Mouse (Mus musculus): ENCODE data around the gene Gm20388.

Gene Gm20388

DNA sequence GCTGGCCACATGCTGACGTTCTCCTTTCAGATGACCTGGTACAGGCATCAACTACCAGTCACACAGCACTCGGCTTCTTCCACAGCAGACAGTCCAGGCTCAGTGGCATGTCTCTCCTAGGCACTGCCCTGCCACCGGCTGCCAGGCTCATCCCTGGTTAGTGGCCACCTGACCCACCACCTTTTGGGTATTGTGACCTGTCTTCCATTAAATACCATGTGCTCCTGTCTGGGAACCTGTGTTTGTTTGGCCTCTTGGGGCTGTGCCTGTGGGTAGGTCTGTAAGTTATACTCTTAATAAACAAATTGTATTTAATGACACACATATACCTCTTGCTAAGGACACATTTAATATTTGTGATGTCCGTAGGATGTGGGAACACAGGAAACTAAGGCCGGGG, 460.5 kb downstream of the Gm20388 start:
- DNase-seq (ENCODE audit: low spot score) = no peak

- no peak for DNase-seq (ENCODE audit: low spot score)
These were observed 461.2 kb downstream of the Gm20388 start for GRCm38 (mm10) chr8:120371725-120372457.

- no peak for DNase-seq (ENCODE audit: low spot score)
These were observed 462.0 kb downstream of the Gm20388 start for GRCm38 (mm10) chr8:120372684-120373083.

DNA sequence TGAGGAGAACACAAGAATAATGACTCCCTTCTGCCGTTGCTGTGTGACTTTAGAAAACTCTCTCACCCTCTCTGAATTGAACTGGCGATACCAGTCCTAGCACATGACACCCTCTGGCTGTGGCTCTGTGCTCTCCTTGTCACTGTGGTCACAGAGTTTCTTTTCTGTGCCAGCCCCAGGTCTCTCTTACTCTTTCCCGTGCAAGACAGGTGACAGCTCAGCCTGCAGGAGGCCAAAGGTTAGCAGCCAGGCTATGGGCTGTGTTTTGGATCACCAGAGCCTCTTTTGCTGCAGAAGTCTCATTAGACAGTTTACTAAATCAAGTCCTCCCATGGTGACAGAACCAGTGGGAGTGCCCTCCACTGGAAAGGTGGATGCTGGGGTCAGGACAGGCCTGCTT, 463.0 kb downstream of the Gm20388 start:
- DNase-seq (ENCODE audit: low spot score) = no peak

DNA sequence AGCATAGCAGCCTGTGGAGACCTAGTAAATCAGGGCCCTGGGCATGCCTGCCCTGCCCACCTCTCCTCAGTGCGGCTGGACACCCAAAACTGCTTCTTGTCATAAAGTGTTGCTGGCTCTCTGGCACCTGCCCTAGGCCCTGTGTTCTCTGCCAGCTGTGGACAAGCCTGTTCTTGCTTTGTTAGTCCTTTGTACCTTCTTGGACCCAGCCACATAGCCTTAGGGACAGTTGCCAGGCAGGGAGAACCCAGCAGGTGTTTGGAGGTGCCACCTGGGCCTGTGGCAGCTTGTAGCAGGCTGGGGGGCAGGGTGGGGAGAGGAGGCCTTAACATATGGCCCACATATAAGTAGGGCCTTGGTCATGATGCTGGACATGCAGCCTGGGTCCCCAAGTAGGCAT, 463.4 kb downstream of the Gm20388 start:
- peak; percentile 52 for DNase-seq (ENCODE audit: low spot score)

DNA sequence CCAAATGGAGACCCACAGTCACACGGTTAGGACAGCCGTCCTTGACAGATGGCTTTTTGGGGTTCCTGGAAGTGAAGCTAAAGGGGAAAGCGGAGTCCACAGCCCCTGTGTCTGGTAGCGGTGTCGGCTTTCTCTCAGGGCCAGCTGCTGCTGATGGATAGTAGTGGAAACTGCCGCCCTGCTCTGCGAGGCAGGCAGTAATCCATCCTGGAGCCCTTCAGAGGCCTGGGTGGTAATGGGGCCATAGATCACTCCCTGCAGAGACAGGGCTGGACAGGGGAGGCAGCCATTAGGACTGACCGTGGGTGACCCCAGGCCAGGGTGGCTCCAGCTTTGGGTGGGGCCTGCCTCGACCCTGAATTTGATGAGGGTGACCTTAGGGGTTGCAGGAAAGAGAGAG, 463.9 kb downstream of the Gm20388 start:
- no peak for DNase-seq (ENCODE audit: low spot score)

DNA sequence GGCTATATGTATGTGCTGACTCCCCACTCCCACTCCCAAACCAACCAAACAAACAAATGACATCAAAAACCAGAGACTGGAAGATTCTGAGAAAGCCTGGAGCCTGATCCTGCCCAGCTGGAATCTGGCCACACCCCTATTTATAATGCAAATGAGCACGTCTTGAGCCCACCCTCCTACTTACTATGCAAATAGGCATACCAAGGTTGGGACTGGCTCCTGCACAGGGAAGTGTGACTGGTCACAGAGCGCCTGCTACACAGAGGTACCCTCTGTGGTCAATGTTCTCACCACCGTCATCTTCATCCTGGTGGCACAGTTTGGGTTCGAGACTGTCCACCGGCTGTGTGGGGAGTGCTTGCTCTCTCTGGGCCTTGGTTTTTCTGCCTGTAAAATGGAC, 464.5 kb downstream of the Gm20388 start:
- no peak for DNase-seq (ENCODE audit: low spot score)

DNA sequence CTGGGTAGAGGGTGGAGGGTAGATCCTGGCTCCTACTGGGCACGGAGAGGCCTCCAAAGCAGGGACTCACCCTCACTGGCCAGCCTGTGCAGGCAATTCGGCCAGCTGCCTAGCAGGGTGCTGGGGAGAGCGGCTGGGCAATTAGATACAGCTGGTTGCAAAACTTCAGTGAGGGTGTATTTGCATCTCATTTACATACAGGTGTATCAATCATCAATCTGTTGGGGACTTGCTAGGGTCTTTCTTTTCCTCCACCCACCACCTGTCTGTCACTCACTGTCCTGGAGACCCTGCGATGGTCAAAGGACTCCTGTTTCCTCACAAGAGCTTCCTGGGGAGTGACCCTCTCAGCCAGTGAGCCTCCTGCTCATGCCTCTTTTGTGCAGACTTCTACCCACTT, 465.6 kb downstream of the Gm20388 start:
- no peak for DNase-seq (ENCODE audit: low spot score)

- DNase-seq (ENCODE audit: low spot score) = no peak
These were observed 466.5 kb downstream of the Gm20388 start for GRCm38 (mm10) chr8:120376847-120377802.

GRCm38 (mm10) chr8:120377803-120378189, 467.2 kb downstream of the Gm20388 start:
- DNase-seq (ENCODE audit: low spot score) = no peak

DNA sequence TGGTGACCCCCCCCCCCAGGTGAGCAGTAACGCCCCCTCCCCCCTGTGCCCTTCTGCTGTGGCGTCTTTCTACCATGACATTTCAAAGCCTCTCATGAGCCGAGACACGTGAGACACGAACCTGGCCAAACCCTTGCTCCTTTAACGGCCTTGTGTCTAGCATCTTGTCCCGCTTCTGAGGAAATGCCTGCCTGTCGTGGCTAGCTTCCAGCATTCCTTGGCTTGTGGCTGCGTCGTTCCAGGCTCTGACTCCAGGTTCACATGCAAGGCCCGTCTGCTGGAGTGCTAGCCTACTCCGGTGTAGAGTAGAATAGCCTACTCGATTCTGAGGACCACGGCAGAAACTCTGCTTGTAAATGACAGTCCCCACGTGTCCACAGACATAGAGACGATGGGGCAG, 467.7 kb downstream of the Gm20388 start:
- DNase-seq (ENCODE audit: low spot score) = peak; percentile 50

DNA sequence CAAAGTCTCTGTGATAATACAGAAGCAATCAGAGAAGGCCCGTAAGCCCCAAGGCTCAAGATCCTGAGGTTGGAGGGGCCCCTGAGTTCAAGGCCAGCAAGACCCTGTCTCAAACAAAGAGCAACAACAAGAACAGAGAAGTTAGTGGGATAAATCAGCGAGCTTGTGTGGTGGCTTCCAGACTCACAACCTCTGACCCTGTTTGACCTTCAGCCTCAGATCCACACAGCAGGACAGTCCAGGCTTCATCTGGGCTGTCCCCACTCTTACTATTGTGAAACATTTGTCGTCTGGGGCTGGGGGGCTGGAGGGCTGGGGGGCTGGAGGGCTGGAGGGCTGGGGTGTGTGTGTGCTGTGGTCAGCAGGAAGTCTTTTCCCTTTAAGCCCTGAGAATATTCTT, 468.4 kb downstream of the Gm20388 start:
- no peak for DNase-seq (ENCODE audit: low spot score)

- no peak for DNase-seq (ENCODE audit: low spot score)
These were observed 471.2 kb downstream of the Gm20388 start for GRCm38 (mm10) chr8:120381865-120382264.

DNA sequence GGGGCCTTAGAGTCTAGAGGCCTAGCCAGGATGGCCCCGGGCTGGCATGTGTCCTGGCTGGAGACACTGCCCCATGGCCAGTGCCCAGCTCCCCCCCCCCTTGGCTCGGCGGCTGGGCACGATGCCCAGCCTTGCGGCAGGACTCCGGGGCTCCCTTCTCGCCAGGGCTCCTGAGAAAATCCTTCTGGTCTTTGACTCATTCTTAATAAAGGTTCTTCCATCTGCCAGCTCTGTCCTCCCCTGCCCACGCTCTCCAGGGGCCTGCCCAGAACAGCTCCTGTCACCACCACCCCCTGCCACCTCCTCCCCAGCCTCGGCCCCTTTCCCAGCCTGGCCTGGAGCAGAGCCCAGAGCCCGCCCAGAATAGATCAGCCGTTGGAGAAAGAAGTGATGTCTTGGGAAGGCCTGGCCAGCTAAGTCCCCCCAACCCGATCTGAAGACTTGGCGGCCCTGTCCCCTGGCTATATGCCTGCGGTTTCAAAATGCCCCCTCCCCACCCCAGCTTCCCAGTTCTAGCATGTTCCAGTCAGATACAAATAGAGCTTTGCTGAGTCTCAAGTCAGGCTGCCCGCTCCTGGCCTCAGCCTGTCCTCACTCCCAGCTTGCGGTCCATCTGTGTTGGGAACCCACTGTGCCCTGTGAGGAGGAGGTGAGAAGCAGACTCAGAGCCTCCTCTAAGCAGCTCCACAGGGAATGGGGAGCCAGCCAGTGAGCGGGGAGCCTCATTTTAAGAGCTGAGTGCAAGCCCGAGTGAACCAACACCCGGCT, 472.0 kb downstream of the Gm20388 start:
- DNase-seq (ENCODE audit: low spot score) = peak; percentile 64

DNA sequence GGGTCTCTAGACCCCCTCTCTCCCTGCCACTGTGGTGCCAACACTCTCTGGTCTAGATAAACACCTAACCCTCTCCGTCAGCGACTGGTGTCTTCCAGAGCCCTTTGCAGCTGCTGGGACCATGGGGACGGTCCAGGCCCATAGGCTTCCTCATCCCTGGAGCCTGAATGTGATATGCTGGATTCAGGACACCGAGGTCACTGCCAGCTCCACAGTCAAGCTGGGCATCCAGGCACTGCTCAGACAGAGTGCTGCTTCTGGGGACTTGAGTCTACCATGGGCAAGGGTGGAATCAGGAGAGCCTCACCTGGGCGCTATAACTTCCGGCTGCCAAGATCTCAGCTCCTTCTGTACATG, 472.5 kb downstream of the Gm20388 start:
- DNase-seq (ENCODE audit: low spot score) = no peak

DNA sequence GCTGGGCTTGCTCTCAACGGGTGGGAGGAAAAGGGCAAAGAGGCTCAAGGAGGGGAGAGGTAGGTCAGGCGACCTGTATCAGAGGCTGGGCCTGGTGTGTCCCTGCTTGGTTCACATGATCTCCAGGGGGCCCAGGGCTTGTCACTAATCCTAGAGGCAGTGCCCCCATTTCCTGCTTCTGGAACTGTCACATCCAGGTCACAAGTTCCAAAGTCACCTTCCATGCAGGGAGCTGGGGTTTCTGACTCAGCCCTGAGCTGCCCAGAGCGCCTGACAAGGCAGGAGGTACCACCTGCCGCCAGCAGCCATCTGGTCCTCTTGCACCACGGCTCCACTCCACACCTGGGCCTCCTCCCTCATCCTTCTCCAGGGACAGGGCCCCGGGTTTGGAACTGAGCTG, 473.1 kb downstream of the Gm20388 start:
- no peak for DNase-seq (ENCODE audit: low spot score)

- no peak for DNase-seq (ENCODE audit: low spot score)
These were observed 474.1 kb downstream of the Gm20388 start for GRCm38 (mm10) chr8:120384745-120385144.

DNA sequence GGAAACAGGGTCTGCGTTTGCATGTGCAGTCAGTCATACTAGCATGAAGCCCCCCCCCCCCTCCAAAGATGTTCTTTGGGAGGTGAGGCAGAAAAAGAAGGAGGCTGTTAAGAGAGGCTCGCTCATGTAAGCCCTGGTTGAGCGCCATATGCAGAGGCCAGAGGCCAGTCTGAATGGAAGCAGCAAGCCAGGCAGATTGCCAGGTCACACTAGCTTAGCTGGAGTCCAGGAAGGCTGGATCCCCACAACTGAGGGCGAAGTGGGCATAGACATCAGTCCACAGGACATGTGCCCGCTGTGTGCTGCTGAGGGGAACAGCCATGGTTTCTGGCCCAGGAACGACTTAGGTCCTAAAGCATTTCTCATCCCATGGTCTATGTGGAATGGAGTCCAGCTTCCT, 477.6 kb downstream of the Gm20388 start:
- DNase-seq (ENCODE audit: low spot score) = no peak

- DNase-seq (ENCODE audit: low spot score) = no peak
These were observed 480.0 kb downstream of the Gm20388 start for GRCm38 (mm10) chr8:120390598-120390997.

DNA sequence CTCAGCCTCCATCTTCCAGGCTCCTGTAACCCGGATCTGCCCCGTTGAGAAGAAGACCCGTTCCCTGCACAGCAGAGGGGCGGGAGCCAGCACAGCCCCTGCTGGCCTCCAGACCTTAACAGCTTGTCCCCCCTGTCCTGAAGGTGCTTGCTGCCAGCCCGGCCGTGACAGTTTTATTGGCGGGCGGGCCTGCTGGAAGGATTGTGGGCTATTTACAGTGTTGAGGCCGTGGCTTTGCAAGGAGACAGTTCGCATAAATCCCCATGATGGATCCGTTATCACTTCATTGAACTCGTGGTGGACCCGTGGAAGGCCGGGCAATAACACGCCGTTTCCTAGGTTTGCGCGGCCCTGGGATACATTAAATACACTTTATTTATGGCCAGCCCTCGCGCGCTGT, 481.2 kb downstream of the Gm20388 start:
- no peak for DNase-seq (ENCODE audit: low spot score)

DNA sequence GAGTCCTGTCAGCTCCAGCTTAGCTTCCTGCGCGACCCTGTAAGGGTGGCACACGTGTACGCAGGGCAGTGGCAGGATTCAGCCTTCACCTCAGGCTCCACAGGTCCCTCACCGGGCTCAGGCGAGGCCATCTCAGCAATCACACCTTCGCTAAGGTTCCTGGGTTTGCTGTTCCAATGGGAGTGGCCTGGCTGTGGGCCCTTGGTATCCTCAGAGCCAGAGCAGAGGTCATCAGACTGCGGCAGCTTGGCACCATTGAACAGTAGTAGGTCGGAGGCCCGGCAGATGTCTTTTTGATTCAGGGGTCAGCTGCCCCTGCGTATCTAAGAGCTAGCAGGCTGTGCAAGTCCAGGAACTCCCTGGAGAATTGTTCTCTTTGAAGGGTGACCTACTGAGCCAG, 482.4 kb downstream of the Gm20388 start:
- no peak for DNase-seq (ENCODE audit: low spot score)

GRCm38 (mm10) chr8:120393871-120394275, 483.2 kb downstream of the Gm20388 start:
- no peak for DNase-seq (ENCODE audit: low spot score)

GRCm38 (mm10) chr8:120395892-120396291, 485.3 kb downstream of the Gm20388 start:
- no peak for DNase-seq (ENCODE audit: low spot score)

Data from urinary bladder, postnatal 25 days (tissue).